Mouse (Mus musculus) spleen, embryonic (tissue): ENCODE results near the gene Olfr129.

Experiments used
- CTCF ChIA-PET: fragments of 350-600 bp; sonication (Branson Sonifier 250); formaldehyde crosslinking; loops from one replicate; lab custom pipeline; 2022; lab: Charles Lee

The Olfr129 gene

GRCm38 (mm10) chr17:38059979-38060378, at the start of gene Olfr129:
TSS of gene Olfr129 (minus strand) at chr17:38060079.
- CTCF ChIA-PET, result no interaction called here

- CTCF ChIA-PET, result no interaction called here
Observed at GRCm38 (mm10) chr17:38088593-38088992, 28.7 kb upstream of the Olfr129 start, which contains the start of gene Olfr131. TSS of gene Olfr131 (minus strand) at chr17:38088693.

GRCm38 (mm10) chr17:38082364-38082763, 22.5 kb upstream of the Olfr129 start:
- CTCF ChIA-PET, result no interaction called here

- CTCF ChIA-PET, result no interaction called here
Observed at GRCm38 (mm10) chr17:38063621-38064020, 3.7 kb upstream of the Olfr129 start, which contains the start of gene Olfr130. TSS of gene Olfr130 (plus strand) at chr17:38063921.

GRCm38 (mm10) chr17:38026297-38026696, 33.6 kb downstream of the Olfr129 start:
- CTCF ChIA-PET, result no interaction called here

GRCm38 (mm10) chr17:38016341-38016740, 43.5 kb downstream of the Olfr129 start:
- CTCF ChIA-PET, result no interaction called here

GRCm38 (mm10) chr17:38004996-38005395, 54.9 kb downstream of the Olfr129 start:
- CTCF ChIA-PET, result interaction anchor here (0.7 kb wide), 1 partner anchor 36 kb away, joined by 4 read pairs; no protein-coding TSS in a partner anchor
